Mouse (Mus musculus): ENCODE measurements at regions not wholly inside any gene's neighbourhood (a gene's known extent, or its start where the extent isn't known, plus 50 kb on each side); places are given as distances from the start of the nearest gene placed in this dataset.

GRCm38 (mm10) chr5:75503673-75504072, 71.0 kb upstream of the Kit start:
- TF ChIP-seq EP300 (IDR thresholded peaks at IDR 0.05; ENCODE audit: low read depth) (no peak), CTCF (IDR thresholded peaks at IDR 0.05; ENCODE audit: low read depth) (no peak)
